Mouse (Mus musculus) kidney, postnatal 10 days (tissue): Measurements from ENCODE around the gene Syt2.
A peak's percentile ranks its signal among the peaks of the same experiment; 100 is the strongest.

Experiments used
- DNase-seq: peaks from one replicate; pipeline ENCODE4 v3.0.0; 2021; ENCODE audit warnings: mixed read lengths

The Syt2 gene

DNA sequence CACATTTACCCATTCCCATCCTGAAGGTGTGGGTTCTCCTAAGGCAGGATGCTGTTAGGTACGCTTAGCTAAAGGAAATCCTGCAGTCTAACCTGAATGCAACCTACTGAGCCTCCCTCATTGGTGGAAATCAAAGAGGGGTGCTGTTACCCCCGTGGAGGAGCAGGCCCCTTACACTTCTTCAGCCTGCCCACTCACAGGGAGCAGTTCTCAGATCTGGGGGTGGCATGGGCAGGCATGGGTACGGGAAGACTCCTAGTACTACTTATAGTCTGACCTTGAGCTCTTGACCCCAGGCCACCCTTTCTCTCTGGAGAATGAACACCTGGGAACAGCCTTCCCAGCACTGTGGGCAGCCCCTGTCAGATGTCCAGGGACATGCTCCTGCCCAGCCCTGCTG lies 61.0 kb downstream of the Syt2 start:
- no peak for DNase-seq

DNA sequence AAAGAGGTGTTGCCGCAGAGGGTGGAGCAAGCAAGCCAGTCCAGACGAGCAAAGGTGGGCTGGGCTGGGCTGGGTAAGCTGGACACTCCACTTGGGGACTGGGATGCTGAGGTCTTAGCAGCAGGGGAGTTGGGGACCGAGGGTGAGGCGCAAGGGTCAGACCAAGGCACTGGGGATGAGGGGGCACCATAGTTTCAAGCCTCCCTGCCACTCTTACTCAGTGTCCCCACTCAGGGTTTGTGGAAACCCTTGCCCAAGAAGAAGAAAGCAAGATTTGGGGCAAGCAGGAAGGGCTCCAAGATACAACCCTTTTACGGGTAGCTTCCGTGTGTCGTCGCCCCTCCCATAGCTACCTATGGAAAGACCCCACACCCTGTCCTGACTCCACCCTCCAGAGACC lies 61.8 kb downstream of the Syt2 start:
- no peak for DNase-seq

DNA sequence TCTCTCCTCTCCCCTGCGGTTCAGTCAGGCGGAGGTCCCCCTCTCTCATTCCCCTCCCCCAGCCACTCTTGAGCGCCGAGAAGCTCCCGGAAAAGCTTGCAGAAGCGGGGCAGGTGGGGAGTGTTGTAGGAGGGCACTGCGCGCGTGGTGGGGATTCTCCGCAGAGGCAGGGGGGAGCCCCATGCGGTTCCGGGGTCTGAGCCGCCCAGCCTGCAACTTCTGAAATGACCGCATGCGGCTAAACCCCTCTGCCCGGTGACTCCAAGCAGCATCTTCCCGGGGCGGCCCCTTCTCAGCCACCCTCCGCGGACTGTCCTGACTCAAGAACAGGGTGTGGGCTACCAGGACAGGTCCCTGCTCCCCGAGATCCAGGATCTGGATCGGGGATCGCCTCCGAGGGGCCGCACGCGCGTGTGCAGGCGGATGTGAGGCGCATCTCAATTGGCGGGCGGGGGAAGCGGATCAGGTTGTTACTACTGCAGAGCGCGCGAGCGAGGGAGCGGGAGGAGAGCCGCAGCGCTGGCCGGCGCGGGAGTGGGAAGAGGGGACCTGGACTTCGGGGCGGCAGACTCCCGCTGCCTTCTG lies 62.4 kb downstream of the Syt2 start:
- peak; percentile 55 for DNase-seq

DNA sequence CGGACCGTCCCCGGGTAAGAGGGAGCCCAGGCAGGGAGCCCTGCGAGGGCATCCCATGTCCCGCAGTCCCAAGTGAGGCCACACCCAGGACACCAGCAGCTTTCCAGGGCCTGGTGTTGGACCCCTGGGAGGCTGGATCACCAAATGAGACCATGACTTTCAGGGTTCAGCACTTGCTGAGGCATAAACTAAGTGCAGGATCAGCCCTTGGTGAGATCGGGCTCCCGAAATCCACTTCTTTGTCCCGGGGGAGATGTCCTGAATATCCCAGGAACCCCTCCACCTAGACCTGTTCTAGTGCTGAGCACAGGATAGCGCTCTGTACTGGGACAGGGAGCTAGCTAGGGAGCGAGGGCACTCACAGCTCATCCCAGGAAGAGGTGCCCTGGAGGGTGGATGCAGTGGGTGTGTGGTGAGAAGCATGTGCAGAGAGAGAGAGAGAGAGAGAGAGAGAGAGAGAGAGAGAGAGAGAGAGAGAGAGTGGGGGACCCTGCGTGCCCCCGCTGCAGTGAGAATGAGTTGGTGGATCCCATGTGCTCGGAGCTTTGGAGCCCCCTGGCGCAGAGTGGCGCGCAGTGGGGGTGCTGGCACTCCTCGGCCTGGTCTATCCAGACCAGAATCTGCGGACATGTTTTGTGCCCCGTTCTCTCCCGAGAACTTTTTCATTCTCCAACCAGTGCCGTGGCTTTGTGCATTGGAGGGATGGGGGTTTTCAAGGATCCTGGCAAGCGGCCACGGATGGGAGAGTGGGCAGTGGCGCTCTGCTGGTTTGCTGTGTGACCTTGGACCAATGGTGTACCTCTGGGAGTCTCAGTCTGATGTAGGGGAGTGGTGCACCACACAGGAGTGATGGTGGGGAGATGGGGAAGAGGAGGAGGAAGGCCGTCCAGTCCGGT lies 63.2 kb downstream of the Syt2 start:
- no peak for DNase-seq

DNA sequence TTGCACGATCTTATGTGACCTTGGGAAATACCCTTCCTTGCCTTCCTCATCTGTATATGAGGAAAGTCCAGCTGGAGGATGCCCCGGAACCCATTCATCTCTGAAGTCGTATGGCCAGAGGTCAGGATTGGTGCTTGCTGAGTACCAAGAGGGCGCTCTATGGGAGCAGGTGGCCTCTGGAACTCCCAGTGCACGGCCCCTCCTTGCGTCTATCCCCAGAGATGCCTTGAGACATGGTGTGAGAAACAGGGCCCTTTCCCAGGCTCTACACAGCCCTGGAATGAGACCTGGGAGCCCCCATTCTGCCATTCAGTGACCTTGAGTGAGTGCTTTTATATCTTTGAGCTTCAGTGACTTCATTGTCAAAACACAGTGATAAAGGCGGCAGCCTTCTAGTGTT lies 64.6 kb downstream of the Syt2 start:
- no peak for DNase-seq

GRCm38 (mm10) chr1:134711653-134712052 lies 65.2 kb downstream of the Syt2 start:
- DNase-seq = no peak

DNA sequence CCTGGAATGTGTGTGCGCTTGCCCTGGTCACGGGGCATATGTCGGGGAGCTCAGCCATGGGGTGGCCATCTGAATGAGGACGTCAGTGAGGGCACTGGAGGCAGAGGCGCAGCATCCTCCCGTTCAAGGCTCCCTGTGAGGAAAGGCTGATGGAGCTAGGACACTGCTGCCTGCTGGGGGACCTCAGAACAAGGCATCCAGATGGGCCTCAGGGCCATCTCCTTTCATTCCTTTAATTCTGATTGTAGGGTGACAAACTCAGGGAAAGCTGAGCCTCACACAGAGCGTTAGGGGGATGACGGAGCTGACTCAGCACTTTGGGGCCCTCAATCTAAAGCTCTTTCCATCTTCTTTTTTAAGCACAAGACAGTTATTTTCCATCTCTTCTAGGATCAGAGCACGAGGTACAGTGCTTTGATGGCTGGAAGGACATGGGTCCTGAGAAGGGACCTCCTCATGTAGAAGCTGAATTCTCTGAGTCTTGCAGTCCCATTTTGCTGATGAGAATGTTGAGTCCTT lies 66.4 kb downstream of the Syt2 start:
- DNase-seq = no peak

DNA sequence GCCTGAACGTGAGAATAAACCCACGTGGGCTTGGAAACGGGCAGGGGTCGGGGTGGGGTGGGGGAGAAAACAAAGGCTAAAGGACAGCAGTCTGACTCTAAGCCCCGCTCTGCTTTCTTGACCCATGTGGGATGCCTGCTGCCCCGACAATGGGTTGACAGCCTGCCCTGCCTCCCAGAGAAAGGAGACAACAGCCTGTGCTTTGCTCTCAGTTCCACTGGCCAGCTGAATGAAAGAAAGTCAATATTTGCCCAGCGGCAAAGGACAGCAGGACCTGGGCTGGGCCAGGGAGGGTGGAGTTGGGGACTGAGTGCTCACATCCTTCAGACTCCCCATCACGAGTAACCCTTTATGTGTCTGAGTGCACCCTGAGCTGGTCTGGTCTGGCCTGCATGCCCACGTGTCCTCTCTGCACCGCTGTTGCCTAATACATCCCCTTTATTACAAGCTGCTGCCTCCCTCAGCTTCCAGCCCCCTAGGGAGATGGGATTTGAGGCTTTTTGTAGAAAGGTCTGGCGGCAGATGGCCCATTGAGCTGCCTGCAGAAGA lies 67.0 kb downstream of the Syt2 start:
- DNase-seq = no peak

DNA sequence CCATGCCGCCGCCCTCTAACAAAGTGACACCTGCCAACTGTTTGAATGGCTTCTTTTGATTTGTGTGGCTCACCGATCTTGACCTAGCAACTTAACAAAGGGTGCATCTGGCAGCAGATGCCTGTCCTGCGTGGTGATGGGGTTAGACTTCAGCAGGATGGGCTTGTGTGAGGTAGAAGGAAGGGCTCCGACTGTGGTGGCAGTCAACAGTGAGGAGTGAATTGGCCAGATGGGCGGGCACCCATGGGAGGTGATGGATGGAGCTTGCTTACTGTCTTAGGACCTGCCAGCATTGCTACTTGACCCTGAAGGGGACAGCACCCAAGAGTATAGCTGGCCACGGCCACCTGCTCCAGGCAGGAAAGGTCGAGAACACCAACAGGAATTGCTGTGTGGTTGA lies 67.7 kb downstream of the Syt2 start:
- no peak for DNase-seq

- no peak for DNase-seq
Observed at GRCm38 (mm10) chr1:134715092-134715491, 68.6 kb downstream of the Syt2 start.

DNA sequence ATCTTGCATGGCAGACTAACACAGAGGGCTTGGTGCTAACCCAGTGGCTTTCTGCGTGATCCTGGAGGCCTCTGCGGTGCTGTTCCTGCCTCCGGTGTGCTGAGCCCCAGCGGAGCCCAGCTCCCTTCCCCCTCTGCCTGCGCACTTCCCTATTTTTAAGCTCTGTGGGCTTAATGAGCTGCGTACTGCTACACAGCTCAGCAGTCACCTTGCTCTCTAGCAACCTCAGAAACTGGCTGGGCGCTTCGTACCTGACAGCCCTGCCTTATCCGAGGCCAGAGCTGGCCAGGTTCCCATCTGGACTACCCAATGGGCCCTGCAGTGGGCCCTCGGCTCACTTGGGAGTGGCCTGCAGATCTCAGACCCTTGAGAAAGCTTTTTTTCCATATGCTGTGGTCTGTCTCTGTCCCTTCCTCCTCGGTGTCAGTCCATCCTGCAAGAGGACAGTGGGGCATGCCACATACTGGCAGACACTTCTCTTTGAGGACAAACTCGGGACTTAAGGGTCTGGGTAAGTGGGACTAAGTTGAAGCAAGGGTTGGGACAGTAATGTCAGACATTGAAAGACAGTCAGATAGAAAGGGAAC lies 73.3 kb downstream of the Syt2 start:
- no peak for DNase-seq

GRCm38 (mm10) chr1:134721486-134721885 lies 75.0 kb downstream of the Syt2 start:
- no peak for DNase-seq

DNA sequence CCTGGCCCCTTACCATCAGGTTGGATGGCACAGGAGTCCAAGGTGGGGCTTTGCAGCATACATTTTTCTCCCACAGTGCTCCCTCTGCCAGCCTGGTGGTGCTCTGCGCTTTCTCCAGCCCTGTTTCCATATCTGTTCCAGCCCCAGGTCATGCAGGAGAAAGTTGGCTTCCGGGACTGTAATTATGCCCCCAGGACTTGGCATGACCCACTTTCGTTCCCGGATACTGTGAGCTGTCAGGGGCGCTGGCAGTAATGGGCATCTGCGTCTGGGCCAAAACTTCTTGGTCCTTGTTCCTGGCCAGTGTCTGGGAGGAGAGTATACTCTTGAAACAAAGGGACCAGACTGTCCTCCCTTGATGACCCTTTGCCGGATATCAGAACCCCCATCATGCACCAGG lies 76.4 kb downstream of the Syt2 start:
- DNase-seq = no peak

- peak; percentile 68 for DNase-seq
Observed at GRCm38 (mm10) chr1:134725276-134725675, 78.8 kb downstream of the Syt2 start.

GRCm38 (mm10) chr1:134726480-134726879 lies 80.0 kb downstream of the Syt2 start:
- DNase-seq = no peak

DNA sequence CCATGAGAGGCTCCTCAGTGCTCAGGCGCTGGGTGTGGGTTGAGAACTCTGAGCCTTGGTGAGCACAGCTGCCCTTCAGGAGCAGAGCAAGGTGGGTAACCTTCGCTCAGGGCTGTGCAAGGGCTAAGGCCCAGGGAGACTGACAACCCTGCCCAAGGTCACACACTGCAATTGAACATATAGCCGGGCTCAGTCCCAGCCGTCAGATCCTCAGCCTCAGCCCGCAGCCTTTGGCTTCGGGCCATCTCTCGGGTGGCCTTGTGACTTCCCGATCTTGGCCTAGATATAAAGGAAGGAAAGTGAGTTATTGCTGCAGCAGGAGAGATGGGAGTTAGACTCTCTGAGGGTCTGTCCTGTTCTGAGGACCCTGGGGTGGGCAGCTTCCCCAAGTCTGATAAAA lies 80.8 kb downstream of the Syt2 start:
- peak; percentile 53 for DNase-seq

- DNase-seq = no peak
Observed at GRCm38 (mm10) chr1:134733659-134734058, 87.2 kb downstream of the Syt2 start.

DNA sequence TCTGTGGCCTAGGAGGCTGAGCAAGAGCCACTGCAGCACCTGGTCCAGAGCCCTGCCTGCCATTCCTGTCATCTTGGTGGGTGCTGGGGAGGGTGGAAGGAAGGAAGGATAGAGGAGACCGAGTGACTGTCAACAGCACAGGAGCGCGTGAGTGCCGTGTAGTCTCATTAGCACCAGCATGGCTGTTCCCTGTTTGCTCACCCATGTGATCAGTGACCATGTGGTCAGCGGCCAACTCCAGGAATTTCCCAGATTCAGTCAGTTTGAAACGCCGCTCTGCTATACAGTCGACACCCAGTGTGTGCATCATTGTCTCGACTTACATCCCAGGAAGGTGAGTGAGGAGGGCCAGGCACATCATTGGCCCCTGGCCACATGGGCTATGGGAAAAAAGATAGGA lies 91.0 kb downstream of the Syt2 start:
- DNase-seq = no peak

DNA sequence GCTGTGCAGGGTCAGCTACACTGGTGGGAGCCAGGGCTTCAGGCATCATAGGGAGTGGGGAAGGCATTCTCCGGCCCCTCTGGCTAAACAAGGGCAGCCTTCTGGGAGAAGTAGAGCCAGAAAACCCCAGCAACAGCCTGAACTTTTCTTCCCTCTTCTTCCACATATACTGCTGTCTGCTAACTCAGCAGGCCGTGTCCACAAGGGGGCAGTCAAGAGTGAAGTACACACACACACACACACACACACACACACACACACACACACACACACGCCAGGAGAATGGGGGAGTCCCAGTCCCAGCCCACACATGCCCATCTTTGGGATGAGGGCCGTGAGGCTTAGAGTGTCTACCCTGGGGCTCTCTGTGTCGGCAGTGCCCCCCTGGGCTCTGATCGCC lies 95.0 kb downstream of the Syt2 start:
- DNase-seq = peak; percentile 70

GRCm38 (mm10) chr1:134741946-134742661 lies 95.6 kb downstream of the Syt2 start:
- DNase-seq = no peak

- DNase-seq = peak; percentile 63
Observed at GRCm38 (mm10) chr1:134745648-134746047, 99.2 kb downstream of the Syt2 start.

DNA sequence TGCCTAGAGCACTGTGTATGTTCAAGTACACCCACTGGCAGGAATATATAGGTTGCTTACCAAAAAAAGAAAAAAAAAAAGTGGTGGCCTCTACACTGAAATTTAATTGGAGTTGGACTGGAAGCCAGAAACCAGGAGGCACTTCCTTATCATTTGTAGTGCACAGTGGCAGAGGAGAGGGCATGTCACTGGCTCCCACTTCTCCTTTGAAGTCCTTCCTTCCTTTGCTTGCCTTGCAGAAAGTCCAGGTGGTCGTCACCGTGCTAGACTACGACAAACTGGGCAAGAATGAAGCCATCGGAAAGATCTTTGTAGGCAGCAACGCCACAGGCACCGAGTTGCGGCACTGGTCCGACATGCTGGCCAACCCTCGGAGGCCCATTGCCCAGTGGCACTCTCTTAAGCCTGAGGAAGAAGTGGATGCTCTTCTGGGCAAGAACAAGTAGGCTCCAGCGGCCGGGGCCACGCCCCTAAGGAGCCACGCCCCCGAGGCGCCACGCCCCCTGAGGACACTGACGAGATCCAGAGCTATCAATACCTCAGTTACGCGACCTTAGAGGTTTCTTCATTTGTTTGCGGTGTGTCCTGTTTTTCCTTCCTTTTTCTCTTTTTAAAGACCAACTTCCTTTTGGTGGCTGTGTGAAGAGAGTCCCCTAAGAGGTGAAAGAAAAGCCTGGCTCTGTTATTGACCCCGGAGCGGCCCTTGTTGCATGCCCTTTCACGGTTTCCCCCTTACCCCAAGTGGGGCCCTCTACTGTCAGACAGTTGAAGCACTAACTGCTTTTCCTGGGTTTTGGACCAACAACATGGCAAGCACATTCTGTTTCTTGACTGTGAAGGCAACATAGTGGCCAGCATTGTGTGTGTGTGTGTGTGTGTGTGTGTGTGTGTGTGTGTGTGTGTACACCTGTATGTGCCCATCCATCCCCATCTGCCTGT lies 101.0 kb downstream of the Syt2 start:
- peak; percentile 62 for DNase-seq
